Mouse (Mus musculus): ENCODE measurements around the gene Rasgrp1. TPM values are rescaled to one million over a fixed set of nuclear protein-coding genes. Genes with fewer than 3 reads are reported as not detected.

Gene Rasgrp1
- polyA plus RNA-seq, 1 experiment from 2014 or later: 2.0 TPM

- 88% methylated on average over 16 of the region's 16 CpGs for WGBS
- Histone ChIP-seq H3K9ac (replicated peaks) (no peak overlapping the region), H3K36me3 (no peaks in the 10 kb centered on the region), H3K9me3 (no peaks in the 10 kb centered on the region), H3K27ac (no peak overlapping the region), H3K4me1 (replicated peaks) (no peaks in the 10 kb centered on the region), H3K4me2 (replicated peaks) (no peak overlapping the region), H3K4me3 (replicated peaks) (no peak overlapping the region), H3K27me3 (no peaks in the 10 kb centered on the region)
- no peak for ATAC-seq
Observed at GRCm38 (mm10) chr2:117299596-117300448, 43.0 kb downstream of the Rasgrp1 start.

- H3K27me3 ChIP-seq: no peaks in the 10 kb centered on the region
- H3K4me3 ChIP-seq (replicated peaks): no peak overlapping the region
- H3K4me2 ChIP-seq (replicated peaks): no peak overlapping the region
- no peaks in the 10 kb centered on the region for H3K4me1 ChIP-seq (replicated peaks)
- no peaks in the 10 kb centered on the region for H3K36me3 ChIP-seq
- H3K9me3 ChIP-seq: no peaks in the 10 kb centered on the region
- H3K27ac ChIP-seq: no peak overlapping the region
- no peak for ATAC-seq
- no peak overlapping the region for H3K9ac ChIP-seq (replicated peaks)
- WGBS: 93% methylated on average over 7 of the region's 7 CpGs
Observed at GRCm38 (mm10) chr2:117288291-117288690, 54.5 kb downstream of the Rasgrp1 start.

DNA sequence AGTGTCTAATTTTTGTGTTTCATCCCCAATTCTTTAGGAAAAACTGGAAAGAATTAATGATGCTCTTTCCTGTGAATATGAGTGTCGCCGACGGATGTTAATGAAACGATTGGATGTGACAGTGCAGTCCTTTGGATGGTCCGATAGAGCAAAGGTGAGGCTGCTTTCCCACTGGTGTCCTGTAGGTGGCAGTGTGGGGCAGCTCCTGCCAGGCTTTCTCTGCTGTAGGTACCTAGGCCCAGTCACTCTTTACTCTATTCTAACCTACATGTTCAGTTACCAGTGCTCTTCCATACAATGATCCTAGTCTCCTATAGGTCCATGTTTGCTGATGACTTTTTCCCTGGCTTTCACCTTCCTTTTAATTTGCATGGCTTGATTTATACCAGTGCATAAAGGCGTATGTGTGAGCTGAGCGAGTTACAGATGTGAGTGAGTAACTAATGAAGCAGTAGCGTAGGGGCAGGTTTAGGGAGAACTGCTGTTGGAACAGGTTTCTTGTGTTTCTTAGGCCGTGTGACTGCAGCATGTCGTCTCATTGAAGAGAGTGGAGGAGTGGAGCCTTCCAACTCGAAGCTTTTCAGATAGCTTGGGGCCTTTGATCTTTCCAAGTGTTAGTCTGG lies 78.9 kb downstream of the Rasgrp1 start:
- H3K9me3 ChIP-seq: no peaks in the 10 kb centered on the region
- no peak overlapping the region for H3K27ac ChIP-seq
- peaks cover 48% of the 10 kb centered on the region for H3K36me3 ChIP-seq
- ATAC-seq: peak; percentile 81
- WGBS: 72% methylated on average over 11 of the region's 11 CpGs
- no peaks in the 10 kb centered on the region for H3K27me3 ChIP-seq
- H3K4me2 ChIP-seq (replicated peaks): no peak overlapping the region
- H3K4me3 ChIP-seq (replicated peaks): no peak overlapping the region
- no peaks in the 10 kb centered on the region for H3K4me1 ChIP-seq (replicated peaks)
- no peak overlapping the region for H3K9ac ChIP-seq (replicated peaks)

DNA sequence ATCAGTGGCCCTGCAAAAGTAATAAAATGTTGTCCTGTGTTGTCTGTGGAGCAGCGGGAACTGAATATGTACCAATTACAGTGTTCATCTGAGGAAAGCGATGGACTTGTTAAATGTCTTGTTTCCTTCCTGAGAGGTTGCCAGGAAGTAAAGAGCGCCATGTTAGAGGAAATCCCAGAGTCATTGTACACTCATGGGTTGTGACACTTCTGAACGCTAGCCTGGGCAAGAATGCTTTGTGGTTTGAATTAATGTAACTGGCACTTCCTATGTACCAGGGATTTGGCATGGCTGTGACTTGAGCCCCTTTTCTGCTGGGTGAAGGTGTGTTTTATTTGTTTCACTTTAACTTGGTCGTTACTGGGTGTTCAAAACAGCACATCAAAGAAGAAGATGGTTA lies 80.6 kb downstream of the Rasgrp1 start:
- H3K4me2 ChIP-seq (replicated peaks): no peak overlapping the region
- no peak overlapping the region for H3K4me3 ChIP-seq (replicated peaks)
- no peak overlapping the region for H3K9ac ChIP-seq (replicated peaks)
- H3K27me3 ChIP-seq: no peaks in the 10 kb centered on the region
- no peak for ATAC-seq
- peaks cover 42% of the 10 kb centered on the region for H3K36me3 ChIP-seq
- no peak overlapping the region for H3K27ac ChIP-seq
- WGBS: 89% methylated on average over 5 of the region's 5 CpGs
- H3K9me3 ChIP-seq: no peaks in the 10 kb centered on the region
- H3K4me1 ChIP-seq (replicated peaks): no peaks in the 10 kb centered on the region

GRCm38 (mm10) chr2:117257617-117258016 lies 85.2 kb downstream of the Rasgrp1 start:
- no peak overlapping the region for H3K27ac ChIP-seq
- H3K4me3 ChIP-seq (replicated peaks): no peak overlapping the region
- no peak for ATAC-seq
- 93% methylated on average over 1 of the region's 1 CpGs for WGBS
- H3K27me3 ChIP-seq: no peaks in the 10 kb centered on the region
- no peak overlapping the region for H3K4me2 ChIP-seq (replicated peaks)
- no peaks in the 10 kb centered on the region for H3K9me3 ChIP-seq
- no peaks in the 10 kb centered on the region for H3K4me1 ChIP-seq (replicated peaks)
- peaks cover 24% of the 10 kb centered on the region for H3K36me3 ChIP-seq
- H3K9ac ChIP-seq (replicated peaks): no peak overlapping the region

GRCm38 (mm10) chr2:117255415-117255814 lies 87.4 kb downstream of the Rasgrp1 start:
- Histone ChIP-seq H3K27ac (no peak overlapping the region), H3K4me2 (replicated peaks) (no peak overlapping the region), H3K36me3 (peaks cover 13% of the 10 kb centered on the region), H3K9ac (replicated peaks) (no peak overlapping the region), H3K9me3 (no peaks in the 10 kb centered on the region), H3K27me3 (no peaks in the 10 kb centered on the region), H3K4me1 (replicated peaks) (peaks cover 19% of the 10 kb centered on the region), H3K4me3 (replicated peaks) (no peak overlapping the region)
- no peak for ATAC-seq
- WGBS: 90% methylated on average over 2 of the region's 2 CpGs

- under 1% methylated on average over 24 of the region's 24 CpGs for WGBS
- H3K4me1 ChIP-seq (replicated peaks): peaks cover 22% of the 10 kb centered on the region
- peak; percentile 80; the same call in 1 of the 2 replicates for ATAC-seq
Observed at GRCm38 (mm10) chr2:117250001-117250510, 92.7 kb downstream of the Rasgrp1 start.

GRCm38 (mm10) chr2:117249255-117250000 lies 93.4 kb downstream of the Rasgrp1 start, which contains the start of gene Fam98b:
Gene Fam98b, plus strand, starts transcription at chr2:117249739.
- ATAC-seq: peak; percentile 97
- peak within 1 kb of the TSS; percentile 83 for H3K4me2 ChIP-seq (replicated peaks)
- 0% methylated on average over 30 of the region's 33 CpGs for WGBS
- no peaks in the 10 kb centered on the region for H3K9me3 ChIP-seq
- H3K9ac ChIP-seq (replicated peaks): peak within 1 kb of the TSS; percentile 90
- H3K27me3 ChIP-seq: no peaks in the 10 kb centered on the region
- peak within 1 kb of the TSS; percentile 92 for H3K4me3 ChIP-seq (replicated peaks)
- H3K36me3 ChIP-seq: no peaks in the 10 kb centered on the region
- H3K4me1 ChIP-seq (replicated peaks): peaks cover 22% of the 10 kb centered on the region
- peak within 1 kb of the TSS; percentile 93 for H3K27ac ChIP-seq

More at GRCm38 (mm10) chr2:117250001-117250510, 92.7 kb downstream of the Rasgrp1 start:
- H3K9me3 ChIP-seq: no peaks in the 10 kb centered on the region
- H3K9ac ChIP-seq (replicated peaks): peak overlapping the region; percentile 90
- H3K4me3 ChIP-seq (replicated peaks): peak overlapping the region; percentile 92
- H3K27ac ChIP-seq: peak overlapping the region; percentile 93
- no peaks in the 10 kb centered on the region for H3K36me3 ChIP-seq
- H3K27me3 ChIP-seq: no peaks in the 10 kb centered on the region
- peak overlapping the region; percentile 83 for H3K4me2 ChIP-seq (replicated peaks)

DNA sequence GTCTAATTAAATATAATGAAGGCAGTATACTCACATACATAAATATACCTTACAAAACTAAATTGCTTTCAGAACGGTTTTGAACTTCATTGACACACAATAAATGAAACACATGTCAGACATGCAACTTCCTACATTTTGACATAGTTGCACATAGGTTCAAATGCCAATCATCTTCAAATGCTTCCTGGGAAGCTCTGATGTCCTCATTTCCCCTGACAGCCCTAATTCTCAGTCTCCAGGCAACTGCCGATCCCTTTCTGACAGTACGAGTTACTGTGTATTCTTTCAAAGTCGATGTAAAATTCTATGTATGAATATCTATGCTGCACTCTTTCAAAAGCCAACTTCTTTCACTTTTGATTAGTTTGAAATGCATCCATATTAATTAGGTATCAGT lies 100.8 kb downstream of the Rasgrp1 start:
- no peak for ATAC-seq
- H3K27me3 ChIP-seq: no peaks in the 10 kb centered on the region; the same call in 1 of the 2 replicates
- H3K9me3 ChIP-seq: no peaks in the 10 kb centered on the region
- H3K4me2 ChIP-seq (replicated peaks): no peak overlapping the region
- no peaks in the 10 kb centered on the region for H3K36me3 ChIP-seq
- no peaks in the 10 kb centered on the region for H3K4me1 ChIP-seq (replicated peaks)
- H3K27ac ChIP-seq: no peak overlapping the region
- no peak overlapping the region for H3K9ac ChIP-seq (replicated peaks)
- WGBS: 76% methylated on average over 4 of the region's 4 CpGs
- H3K4me3 ChIP-seq (replicated peaks): no peak overlapping the region

GRCm38 (mm10) chr2:117231257-117231656 lies 111.5 kb downstream of the Rasgrp1 start:
- no peaks in the 10 kb centered on the region for H3K9me3 ChIP-seq
- no peak overlapping the region for H3K9ac ChIP-seq (replicated peaks)
- H3K4me3 ChIP-seq (replicated peaks): no peak overlapping the region
- H3K27ac ChIP-seq: no peak overlapping the region
- H3K27me3 ChIP-seq: peaks cover 11% of the 10 kb centered on the region
- peaks cover 13% of the 10 kb centered on the region for H3K4me1 ChIP-seq (replicated peaks)
- no peaks in the 10 kb centered on the region for H3K36me3 ChIP-seq
- no peak overlapping the region; the same call in 1 of the 2 replicates for H3K4me2 ChIP-seq (replicated peaks)
- WGBS: 7% methylated on average over 13 of the region's 13 CpGs
- ATAC-seq: peak; percentile 86

GRCm38 (mm10) chr2:117230261-117230660 lies 112.5 kb downstream of the Rasgrp1 start:
- no peak for ATAC-seq
- WGBS: 77% methylated on average over 7 of the region's 7 CpGs

More at GRCm38 (mm10) chr2:117230261-117230660, 112.5 kb downstream of the Rasgrp1 start:
- Histone ChIP-seq H3K4me2 (replicated peaks) (no peak overlapping the region), H3K4me1 (replicated peaks) (peaks cover 13% of the 10 kb centered on the region), H3K9ac (replicated peaks) (no peak overlapping the region), H3K27ac (no peak overlapping the region), H3K4me3 (replicated peaks) (no peak overlapping the region), H3K9me3 (no peaks in the 10 kb centered on the region), H3K27me3 (peaks cover 11% of the 10 kb centered on the region), H3K36me3 (no peaks in the 10 kb centered on the region)
